Mouse (Mus musculus) thymus, postnatal 25 days (tissue): ENCODE data around the gene Sun1.
A peak's percentile ranks its signal among the peaks of the same experiment; 100 is the strongest.

Experiments
- DNase-seq: peaks from one replicate; pipeline ENCODE4 v3.0.0; 2022

The Sun1 gene

GRCm38 (mm10) chr5:139199995-139200769, at the start of gene Sun1:
Sun1 (plus strand) TSS chr5:139200637.
- DNase-seq = peak; percentile 99

DNA sequence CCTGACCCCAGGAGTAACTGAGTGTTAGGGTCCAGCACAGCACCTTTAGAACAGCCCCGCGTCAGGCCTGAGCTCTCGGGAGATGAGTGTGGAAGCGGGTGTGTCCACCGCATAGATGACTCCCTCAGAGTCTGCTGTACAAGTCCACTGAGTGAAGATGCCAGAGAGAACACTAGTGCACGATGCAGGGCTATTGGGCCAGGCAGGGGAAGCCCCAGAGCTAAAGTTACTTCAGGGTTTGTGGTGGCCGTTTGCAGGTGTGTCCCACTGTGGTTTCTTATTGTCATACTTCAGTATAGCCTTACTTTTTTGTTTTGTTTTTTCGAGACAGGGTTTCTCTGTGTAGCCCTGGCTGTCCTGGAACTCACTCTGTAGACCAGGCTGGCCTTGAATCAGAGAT, 39.5 kb upstream of the Sun1 start:
- peak; percentile 30 for DNase-seq

DNA sequence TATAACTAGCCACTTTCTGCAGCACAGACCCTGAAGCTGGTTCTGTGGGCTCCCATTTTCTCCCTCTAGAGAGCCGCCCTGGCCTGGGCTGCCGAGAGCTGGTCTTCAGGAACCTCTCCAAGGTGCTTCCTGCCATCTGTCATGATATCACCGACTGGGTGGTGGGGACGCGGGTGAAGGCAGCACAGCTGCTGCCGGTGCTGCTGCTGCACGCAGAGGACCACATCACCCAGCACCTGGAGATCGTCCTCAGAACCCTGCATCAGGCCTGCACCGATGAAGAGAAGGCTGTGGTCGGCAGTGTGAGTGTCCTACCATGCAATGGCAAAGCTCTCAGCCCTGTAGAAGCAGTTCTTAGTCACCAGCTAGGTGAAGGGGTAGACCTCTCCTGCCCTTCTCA, 38.8 kb upstream of the Sun1 start:
- DNase-seq = peak; percentile 81

- DNase-seq = peak; percentile 87
Measured at GRCm38 (mm10) chr5:139166781-139167361, 33.6 kb upstream of the Sun1 start.

DNA sequence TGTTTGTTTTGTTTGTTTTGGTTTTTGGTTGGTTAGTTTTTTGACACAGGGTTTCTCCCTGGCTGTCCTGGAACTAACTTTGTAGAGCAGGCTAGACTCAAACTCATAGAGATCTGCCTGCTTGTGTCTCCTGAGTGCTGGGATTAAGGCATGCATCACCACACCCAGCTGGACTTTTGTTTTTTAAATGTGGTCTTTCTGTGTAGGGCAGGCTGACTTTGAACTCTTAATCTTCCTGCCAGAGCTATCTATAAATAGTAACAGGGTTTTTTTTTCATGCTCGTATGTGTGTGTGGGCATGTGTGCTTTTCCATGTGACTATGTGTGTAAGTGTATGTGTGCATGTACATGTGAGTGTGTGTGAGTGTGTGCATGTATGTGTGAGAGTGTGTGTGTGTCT, 32.9 kb upstream of the Sun1 start:
- DNase-seq = no peak

DNA sequence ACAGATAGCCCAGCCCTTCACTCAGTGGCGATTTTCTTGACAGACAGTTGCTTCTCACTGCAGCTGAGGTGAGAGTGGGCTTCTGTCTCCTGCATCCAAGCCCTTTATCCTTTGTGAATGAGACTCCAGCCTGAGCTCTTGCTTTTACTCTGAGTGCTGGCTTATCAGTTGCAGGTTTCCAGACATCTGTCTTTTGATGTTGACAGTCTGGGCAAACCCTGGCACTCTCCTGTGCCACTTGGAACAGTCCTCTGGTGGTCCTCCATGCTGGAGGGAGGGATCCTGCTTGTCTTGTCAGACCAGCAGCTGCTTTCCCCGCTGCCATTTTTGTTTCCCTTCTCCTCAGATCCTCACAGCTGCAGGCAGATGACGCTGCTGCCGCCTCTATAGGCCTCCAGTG, 28.5 kb upstream of the Sun1 start:
- DNase-seq = no peak

DNA sequence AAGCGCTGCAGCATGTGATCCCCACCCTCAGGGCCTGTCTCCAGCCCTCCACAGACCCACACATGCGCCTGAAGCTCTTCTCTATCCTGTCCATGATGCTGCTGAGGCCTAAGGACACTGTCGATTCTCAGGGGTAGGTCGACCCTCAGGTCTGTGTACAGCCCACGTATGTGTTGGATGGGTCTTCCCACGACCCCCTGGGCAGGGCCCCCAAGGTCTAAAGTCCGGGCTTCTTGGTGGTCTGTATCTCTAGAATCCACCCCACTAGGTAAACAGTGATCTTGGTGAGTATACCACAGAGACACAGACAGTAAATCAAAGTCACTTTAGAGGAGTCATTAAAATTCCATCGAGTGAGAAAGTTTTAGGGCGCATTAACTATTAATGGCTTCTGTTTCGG, 26.3 kb upstream of the Sun1 start:
- no peak for DNase-seq

DNA sequence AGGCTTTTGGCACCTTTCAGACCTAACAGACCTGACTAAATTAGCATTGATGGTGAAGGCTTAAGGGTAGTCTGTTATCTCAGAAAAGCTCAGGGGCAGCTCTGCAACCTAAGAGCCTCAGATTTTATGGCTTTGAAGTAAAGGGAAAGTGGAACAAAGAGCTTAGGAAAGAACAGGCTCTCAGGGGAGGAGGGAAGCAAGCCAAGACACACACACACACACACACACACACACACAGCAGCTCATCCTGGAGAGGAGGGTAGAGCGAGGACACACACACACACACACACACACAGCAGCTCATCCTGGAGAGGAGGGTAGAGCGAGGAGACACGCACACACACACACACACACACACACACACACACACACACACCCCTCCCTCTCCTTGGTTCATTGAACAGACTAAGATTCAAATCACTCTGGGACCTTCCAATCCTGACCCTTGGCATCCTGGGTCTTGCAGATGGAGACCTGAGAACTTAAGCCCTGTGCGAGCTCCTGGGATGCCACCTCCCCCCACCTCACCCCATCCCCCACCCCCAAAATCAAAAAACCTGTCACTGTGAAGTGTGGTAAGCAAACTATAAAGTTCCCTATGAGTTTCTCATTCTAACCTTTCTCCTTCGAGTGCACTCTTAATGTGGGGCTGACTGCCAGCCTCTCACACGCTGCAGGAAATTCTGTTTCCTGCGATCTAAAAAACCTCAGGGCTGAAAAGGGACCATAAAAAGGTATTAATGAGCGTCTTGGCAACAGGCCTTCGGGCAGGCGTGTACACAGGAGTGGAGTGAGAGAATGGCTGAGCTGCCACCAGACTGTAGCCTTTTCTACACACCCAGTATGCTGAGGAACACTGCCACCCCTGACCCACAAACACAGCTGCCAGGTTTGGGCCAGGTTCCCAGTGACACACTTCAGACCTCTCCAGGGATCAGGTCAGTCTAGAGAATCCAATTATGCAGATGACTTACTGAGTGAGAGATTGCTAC, 25.6 kb upstream of the Sun1 start:
- peak; percentile 32 for DNase-seq

DNA sequence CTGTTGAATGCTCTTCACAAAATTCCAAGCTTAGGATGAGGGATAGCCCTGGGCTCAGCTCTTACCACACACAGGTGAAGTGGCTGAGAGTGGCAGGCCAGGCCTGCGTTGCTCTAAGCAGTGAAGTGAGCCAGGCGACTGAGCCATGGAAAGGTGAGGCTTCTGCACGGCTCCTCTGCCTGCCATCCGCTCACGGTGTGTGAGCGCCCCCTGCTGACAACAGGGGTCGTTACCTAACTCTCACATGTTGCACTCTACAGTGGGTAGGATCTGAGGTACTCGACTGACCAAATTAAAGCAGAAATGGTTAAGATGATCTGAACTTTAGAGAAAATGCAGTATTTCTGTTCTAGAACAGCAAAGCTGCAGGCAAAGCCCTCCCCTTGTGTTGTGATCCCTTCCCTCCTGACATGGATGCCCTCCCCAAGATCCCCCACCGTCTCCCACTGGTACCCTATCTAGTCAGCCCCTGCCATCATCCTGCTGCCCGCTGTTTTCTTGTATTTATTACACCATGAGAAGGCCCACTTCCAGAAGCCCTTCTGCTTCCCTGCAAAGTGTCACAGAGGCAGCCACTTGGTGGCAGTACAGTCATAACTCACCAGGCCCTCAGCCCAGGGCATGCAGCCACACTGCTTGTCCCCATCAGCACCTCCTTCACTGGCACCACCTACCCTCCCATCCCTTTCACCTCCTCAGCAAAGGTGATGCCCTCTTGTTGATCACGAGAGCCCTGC, 21.4 kb upstream of the Sun1 start:
- DNase-seq = peak; percentile 84

- no peak for DNase-seq
Measured at GRCm38 (mm10) chr5:139183131-139183530, 17.3 kb upstream of the Sun1 start.

GRCm38 (mm10) chr5:139183601-139184000, 16.8 kb upstream of the Sun1 start:
- DNase-seq = no peak

GRCm38 (mm10) chr5:139184897-139185296, 15.5 kb upstream of the Sun1 start:
- DNase-seq = no peak

DNA sequence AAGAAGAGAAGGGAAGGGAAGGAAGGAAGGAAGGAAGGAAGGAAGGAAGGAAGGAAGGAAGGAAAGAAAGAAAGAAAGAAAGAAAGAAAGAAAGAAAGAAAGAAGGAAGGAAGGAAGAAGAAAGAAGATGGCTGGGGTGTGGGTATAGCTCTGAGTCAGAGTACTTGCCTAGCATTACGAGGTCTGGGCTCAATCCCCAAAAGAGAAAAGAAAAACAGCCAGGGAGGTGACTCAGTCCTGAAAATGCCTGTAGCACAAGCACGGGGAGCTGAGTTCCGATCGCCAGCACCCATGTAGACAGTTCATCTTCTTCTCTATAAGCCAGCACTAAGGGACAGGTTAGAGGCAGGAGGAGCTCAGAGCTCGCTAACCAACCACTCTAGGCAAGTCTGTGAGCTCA, 10.7 kb upstream of the Sun1 start:
- no peak for DNase-seq

- no peak for DNase-seq
Measured at GRCm38 (mm10) chr5:139190958-139191357, 9.5 kb upstream of the Sun1 start.

- DNase-seq = no peak
Measured at GRCm38 (mm10) chr5:139198779-139199178, 1.7 kb upstream of the Sun1 start.

DNA sequence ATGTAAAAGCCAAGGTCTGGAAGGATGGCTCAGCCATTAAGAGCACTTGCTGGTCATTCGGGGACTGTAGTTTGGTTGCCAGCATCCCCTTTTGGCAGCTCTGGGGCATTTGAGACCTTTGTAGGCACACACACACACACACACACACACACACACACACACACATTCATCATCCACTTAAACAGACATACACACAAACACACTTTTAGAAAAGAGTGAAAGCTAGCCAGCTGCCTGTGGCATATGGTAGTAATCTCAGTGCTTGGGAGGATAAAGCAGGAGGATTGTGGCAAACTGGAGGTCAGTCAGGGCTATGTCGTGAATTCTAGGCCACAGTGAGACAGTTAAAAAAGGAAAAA, 822 bp upstream of the Sun1 start:
- DNase-seq = no peak

DNA sequence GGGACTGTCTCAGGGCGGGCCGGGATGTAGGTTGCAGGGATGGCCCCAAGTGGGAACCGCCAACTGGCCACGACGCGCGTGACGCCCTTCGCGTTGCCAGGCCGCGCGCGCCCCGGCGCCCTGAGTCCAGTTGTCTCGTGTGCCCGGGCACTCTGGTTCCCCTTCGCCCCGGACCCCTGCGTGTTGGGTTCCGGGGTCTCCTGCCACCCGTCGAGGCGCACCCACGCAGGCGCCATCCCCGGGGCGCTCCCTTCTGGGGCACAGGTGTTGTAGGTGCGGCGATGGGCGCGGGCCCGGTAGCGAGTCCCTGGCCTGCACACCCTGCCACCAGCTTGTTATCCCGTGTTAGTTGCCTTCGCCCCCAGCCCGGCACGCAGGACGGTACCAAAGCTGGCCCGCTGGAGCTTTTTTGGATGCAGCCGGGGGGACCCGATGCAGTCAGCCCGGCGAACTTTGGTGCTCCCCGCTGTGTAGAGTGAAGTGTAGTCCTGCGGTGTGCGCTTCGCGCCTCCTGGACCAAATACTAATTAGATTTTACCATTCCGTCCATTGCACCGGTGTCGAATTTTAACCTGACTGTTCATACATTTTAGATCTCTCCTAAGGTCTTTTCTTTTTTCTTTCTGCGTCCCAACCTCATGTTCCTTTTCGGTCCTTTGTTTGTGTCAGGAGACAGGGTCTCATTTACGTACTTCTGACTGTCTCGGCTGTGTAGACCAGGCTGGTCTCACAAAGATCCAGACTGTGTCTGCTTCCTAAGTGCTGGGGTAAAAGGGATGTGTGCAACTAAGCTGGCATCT, 533 bp downstream of the Sun1 start:
- DNase-seq = no peak

DNA sequence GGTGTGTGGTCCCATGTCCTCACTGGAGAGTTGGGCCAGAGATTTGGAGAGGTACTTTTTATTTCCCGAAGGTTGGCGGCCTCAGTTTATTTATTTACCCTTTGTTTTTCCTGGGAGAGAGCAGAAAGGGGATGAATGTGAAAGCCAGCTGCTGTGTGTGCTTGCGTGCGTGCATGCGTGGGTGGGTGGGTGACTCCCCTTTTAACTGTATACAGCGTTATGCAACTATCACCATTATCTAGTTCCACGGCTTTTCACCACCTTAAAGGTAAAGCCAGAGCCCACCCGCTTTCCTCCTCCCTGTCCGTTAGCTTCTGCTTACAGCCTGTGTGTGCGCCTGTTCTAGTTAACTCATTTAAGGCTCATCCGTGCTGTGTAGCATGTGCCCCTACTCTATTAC, 1.7 kb downstream of the Sun1 start:
- DNase-seq = no peak

DNA sequence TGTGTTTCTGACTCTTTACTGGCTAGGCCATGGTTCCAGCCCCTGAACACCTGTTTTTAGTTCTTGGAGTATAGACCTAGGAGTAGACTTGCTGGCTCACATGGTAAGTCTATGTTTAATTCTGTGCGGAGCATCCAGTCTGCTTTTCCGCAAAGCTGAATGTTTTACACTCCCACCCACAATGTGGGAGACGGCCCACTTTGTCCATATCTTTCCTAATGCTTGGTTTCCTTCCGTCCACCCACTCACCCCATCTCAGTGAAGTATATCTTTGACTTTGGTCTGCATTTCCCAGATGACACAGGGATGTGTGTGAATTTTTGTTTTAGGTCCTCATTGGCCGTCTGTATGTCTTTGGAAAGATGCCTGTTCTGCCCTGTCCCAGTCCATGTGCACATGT, 2.9 kb downstream of the Sun1 start:
- no peak for DNase-seq

DNA sequence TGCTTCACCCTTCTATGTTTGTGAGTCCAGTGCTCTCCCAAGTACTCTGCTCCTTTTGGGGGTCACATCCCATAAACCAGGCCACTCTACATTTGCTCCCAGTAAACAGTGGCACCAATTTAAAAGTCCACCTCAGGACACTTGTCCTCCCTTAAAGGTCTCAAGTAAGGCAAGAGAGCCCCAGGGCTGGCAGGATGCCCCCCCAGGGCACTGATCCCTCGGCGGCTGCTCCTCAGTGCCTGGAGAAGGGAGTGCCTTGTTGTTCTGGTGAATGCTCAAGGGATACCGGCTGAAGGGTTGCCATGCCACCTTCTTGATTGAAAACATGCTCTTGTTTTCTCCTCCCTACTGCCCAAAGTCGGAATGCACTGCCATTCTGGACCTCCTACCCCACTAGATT, 5.6 kb downstream of the Sun1 start:
- no peak for DNase-seq

DNA sequence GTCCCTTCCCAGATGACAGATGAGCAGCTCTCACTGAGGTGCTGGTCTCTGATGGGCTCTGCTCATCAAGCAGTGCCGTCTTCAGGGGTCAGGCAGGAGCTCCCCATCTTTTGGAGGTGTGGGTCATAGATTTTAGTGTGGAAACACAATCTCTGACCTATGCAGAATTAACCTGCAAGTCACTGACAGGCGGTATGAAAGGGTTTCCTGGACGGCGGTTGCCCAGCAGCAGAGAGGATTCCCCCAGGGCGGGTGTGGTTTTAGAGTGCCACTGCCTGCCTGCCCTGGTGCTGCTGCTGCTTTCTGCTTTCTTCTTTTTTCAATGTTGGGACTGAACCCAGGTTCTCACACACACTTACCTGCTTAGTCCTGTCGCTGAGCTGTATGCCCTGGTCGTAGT, 6.1 kb downstream of the Sun1 start:
- DNase-seq = peak; percentile 26

DNA sequence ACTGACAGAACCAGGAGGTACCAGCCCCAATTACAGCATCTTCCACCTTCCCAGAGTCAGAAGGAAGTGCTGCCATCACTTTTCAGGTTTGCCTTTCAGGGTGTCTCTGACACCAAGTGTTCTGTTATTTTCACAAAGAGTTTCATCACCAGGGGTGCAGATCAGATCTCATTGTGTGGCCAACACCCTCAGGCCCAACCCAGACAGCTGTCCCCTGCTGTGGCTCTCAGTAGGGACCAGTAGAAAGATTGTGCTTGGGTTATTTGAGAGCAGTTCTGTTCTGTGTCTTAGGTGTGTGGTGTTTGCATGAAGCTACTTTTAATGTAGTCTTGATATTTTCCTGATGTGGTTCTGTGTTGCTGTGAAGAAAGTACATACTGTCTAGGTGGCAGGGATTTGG, 7.7 kb downstream of the Sun1 start:
- no peak for DNase-seq
